Mouse (Mus musculus): ENCODE results near the gene Zbtb21. TPM values are rescaled to one million over a fixed set of nuclear protein-coding genes. Genes with fewer than 3 reads are reported as not detected.

The Zbtb21 gene
- polyA plus RNA-seq, 1 experiment from 2014 or later, result 5.0 TPM

GRCm38 (mm10) chr16:97940471-97940973 is 21.9 kb downstream of the Zbtb21 start:
- H3K4me2 ChIP-seq, result no peak overlapping the region
- H3K27ac ChIP-seq, result no peak overlapping the region
- WGBS (ENCODE audit: insufficient replicate concordance), result 57% methylated on average over 3 of the region's 3 CpGs
- no peaks in the 10 kb centered on the region for H3K27me3 ChIP-seq (replicated peaks)
- H3K9ac ChIP-seq, result no peak overlapping the region
- ATAC-seq, result no peak
- H3K4me3 ChIP-seq, result no peak overlapping the region
- H3K4me1 ChIP-seq, result no peaks in the 10 kb centered on the region
- no peaks in the 10 kb centered on the region for H3K9me3 ChIP-seq (replicated peaks)
- 0 out of 2 replicates have a peak, but pooled peaks cover 4% of the 10 kb centered on the region for H3K36me3 ChIP-seq

GRCm38 (mm10) chr16:97935815-97936214 is 26.6 kb downstream of the Zbtb21 start:
- H3K4me1 ChIP-seq, result no peaks in the 10 kb centered on the region
- H3K27me3 ChIP-seq (replicated peaks), result 0 out of 2 replicates have a peak, but pooled peaks cover 5% of the 10 kb centered on the region
- H3K9me3 ChIP-seq (replicated peaks), result no peaks in the 10 kb centered on the region
- H3K4me3 ChIP-seq, result no peak overlapping the region
- no peak for ATAC-seq
- 65% methylated on average over 3 of the region's 3 CpGs for WGBS (ENCODE audit: insufficient replicate concordance)
- no peak overlapping the region for H3K4me2 ChIP-seq
- no peak overlapping the region for H3K9ac ChIP-seq
- H3K27ac ChIP-seq, result no peak overlapping the region
- H3K36me3 ChIP-seq, result no peaks in the 10 kb centered on the region

DNA sequence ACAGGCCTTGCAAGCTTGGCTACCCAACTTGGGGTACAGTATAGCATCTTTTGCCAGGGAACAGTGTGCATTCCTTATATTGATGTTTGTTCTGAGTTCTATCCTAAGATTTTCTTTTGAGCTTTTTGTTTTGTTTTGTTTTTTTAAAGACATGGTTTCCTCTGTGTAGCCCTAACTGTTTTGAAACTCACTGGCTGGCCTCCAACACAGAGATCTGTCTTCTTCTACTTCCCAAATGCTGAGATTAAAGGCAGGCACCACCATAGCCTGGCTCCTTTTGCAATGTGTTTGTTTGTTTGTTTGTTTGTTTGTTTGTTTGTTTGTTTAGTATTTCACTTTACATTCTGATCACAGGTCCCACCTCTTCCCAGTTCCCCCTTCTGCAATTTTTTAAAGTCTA is 32.2 kb downstream of the Zbtb21 start:
- Histone ChIP-seq H3K36me3 (no peaks in the 10 kb centered on the region), H3K4me2 (no peak overlapping the region), H3K4me1 (peaks cover 12% of the 10 kb centered on the region), H3K9ac (no peak overlapping the region), H3K4me3 (no peak overlapping the region), H3K9me3 (replicated peaks) (no peaks in the 10 kb centered on the region), H3K27ac (no peak overlapping the region), H3K27me3 (replicated peaks) (0 out of 2 replicates have a peak, but pooled peaks cover 5% of the 10 kb centered on the region)
- ATAC-seq, result no peak

DNA sequence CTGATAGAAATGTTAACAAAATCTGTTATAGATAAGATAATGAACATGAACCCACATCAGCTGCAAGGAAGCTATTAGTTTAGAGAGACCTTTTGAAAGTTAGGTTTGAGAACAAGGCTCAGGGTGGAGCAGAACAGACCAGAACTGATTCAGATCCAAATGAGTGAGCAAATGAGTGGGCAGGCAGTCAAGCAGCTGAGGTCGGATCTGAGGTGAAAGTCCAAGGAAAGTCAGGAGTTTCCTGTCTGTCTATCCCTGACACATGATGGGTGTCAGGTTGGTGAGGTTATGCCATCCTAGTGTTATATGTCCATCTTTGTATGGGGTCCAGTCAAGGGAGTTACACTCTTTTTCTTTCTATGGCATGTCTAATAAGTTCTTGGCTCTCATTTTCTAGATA is 32.9 kb downstream of the Zbtb21 start:
- ATAC-seq, result no peak
- Histone ChIP-seq H3K4me3 (no peak overlapping the region), H3K9me3 (replicated peaks) (no peaks in the 10 kb centered on the region), H3K36me3 (no peaks in the 10 kb centered on the region), H3K27ac (no peak overlapping the region), H3K4me2 (no peak overlapping the region), H3K27me3 (replicated peaks) (0 out of 2 replicates have a peak, but pooled peaks cover 12% of the 10 kb centered on the region), H3K9ac (no peak overlapping the region), H3K4me1 (peaks cover 12% of the 10 kb centered on the region)
- 35% methylated on average over 1 of the region's 1 CpGs for WGBS (ENCODE audit: insufficient replicate concordance)

DNA sequence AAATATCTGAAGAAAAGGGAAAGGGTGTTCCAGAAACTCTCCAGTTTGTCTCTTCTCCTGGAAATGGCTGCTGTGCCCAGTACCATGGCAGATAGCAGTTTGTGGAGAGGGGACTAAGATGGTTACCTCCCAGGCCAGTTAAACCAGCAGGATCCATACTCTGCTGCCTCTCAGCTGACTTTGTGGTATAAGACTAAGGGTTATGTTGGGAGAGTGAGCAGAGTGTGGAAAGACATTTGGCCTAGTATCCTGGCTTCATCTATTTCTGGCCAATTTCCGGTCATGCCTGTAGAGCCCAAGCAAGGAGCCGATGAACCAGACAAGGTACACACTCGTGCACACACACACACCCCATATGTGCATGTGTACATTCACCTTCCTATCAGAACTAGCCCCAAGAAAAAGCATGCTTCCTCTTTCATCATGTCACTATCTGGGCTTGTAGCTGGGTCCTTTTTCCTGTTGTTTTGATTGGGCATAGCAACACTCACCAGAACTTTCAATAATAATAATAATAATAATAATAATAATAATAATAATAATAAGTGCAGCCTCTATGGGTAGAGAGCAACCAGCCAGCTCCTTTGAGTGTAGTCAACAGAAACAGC is 35.0 kb downstream of the Zbtb21 start:
- H3K27me3 ChIP-seq (replicated peaks), result 0 out of 2 replicates have a peak, but pooled peaks cover 8% of the 10 kb centered on the region

GRCm38 (mm10) chr16:97926381-97926780 is 36.0 kb downstream of the Zbtb21 start:
- peaks cover 28% of the 10 kb centered on the region for H3K4me1 ChIP-seq
- no peak overlapping the region for H3K4me3 ChIP-seq
- H3K4me2 ChIP-seq, result no peak overlapping the region
- H3K9ac ChIP-seq, result no peak overlapping the region
- H3K9me3 ChIP-seq (replicated peaks), result no peaks in the 10 kb centered on the region
- WGBS (ENCODE audit: insufficient replicate concordance), result 49% methylated on average over 9 of the region's 9 CpGs
- 0 out of 2 replicates have a peak, but pooled peaks cover 8% of the 10 kb centered on the region for H3K27me3 ChIP-seq (replicated peaks)
- ATAC-seq, result no peak
- H3K27ac ChIP-seq, result no peak overlapping the region
- H3K36me3 ChIP-seq, result no peaks in the 10 kb centered on the region

More for the DNA sequence above, 35.0 kb downstream of the Zbtb21 start:
- no peak overlapping the region for H3K27ac ChIP-seq
- WGBS (ENCODE audit: insufficient replicate concordance), result 50% methylated on average over 3 of the region's 3 CpGs
- no peaks in the 10 kb centered on the region for H3K9me3 ChIP-seq (replicated peaks)
- no peak for ATAC-seq
- no peak overlapping the region for H3K9ac ChIP-seq
- no peaks in the 10 kb centered on the region for H3K36me3 ChIP-seq
- H3K4me3 ChIP-seq, result no peak overlapping the region
- H3K4me1 ChIP-seq, result peaks cover 19% of the 10 kb centered on the region
- no peak overlapping the region for H3K4me2 ChIP-seq

GRCm38 (mm10) chr16:97925760-97926159 is 36.7 kb downstream of the Zbtb21 start:
- no peak overlapping the region for H3K9ac ChIP-seq
- H3K4me2 ChIP-seq, result no peak overlapping the region

DNA sequence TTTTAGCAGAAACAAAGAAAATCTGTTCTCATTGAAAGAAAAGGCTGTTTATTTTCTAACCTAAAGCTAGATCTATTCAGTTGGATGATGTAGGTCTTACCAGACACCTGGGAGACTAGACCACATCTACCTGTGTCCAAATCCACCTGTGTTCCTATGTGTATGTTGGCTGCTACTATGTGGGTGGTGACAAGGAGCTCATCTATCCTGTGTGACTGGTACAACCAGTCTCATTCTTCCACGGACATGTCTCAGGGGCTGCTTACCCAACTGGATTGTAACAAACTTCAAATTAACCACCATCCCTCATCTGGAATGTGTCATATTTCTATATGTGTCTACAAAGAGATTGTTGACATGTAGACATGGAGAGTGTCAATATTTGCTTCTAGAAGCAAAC is 38.7 kb downstream of the Zbtb21 start:
- peaks cover 46% of the 10 kb centered on the region for H3K4me1 ChIP-seq
- no peak overlapping the region for H3K9ac ChIP-seq
- H3K27me3 ChIP-seq (replicated peaks), result 0 out of 2 replicates have a peak, but pooled peaks cover 8% of the 10 kb centered on the region
- no peak overlapping the region for H3K27ac ChIP-seq
- no peaks in the 10 kb centered on the region for H3K9me3 ChIP-seq (replicated peaks)
- ATAC-seq, result no peak
- no peak overlapping the region for H3K4me2 ChIP-seq
- WGBS (ENCODE audit: insufficient replicate concordance), result 63% methylated on average over 1 of the region's 1 CpGs
- no peak overlapping the region for H3K4me3 ChIP-seq
- H3K36me3 ChIP-seq, result no peaks in the 10 kb centered on the region

More at GRCm38 (mm10) chr16:97925760-97926159, 36.7 kb downstream of the Zbtb21 start:
- Histone ChIP-seq H3K36me3 (no peaks in the 10 kb centered on the region), H3K9me3 (replicated peaks) (no peaks in the 10 kb centered on the region), H3K27me3 (replicated peaks) (0 out of 2 replicates have a peak, but pooled peaks cover 8% of the 10 kb centered on the region), H3K27ac (no peak overlapping the region), H3K4me3 (no peak overlapping the region), H3K4me1 (peaks cover 34% of the 10 kb centered on the region)
- ATAC-seq, result no peak
- 50% methylated on average over 2 of the region's 2 CpGs for WGBS (ENCODE audit: insufficient replicate concordance)

GRCm38 (mm10) chr16:97922779-97923126 is 39.7 kb downstream of the Zbtb21 start:
- no peak overlapping the region for H3K27ac ChIP-seq
- H3K27me3 ChIP-seq (replicated peaks), result 0 out of 2 replicates have a peak, but pooled peaks cover 8% of the 10 kb centered on the region
- H3K4me3 ChIP-seq, result peak overlapping the region; percentile 78
- H3K36me3 ChIP-seq, result no peaks in the 10 kb centered on the region
- H3K4me1 ChIP-seq, result peaks cover 46% of the 10 kb centered on the region
- H3K9ac ChIP-seq, result peak overlapping the region; percentile 82
- no peaks in the 10 kb centered on the region for H3K9me3 ChIP-seq (replicated peaks)
- ATAC-seq, result peak; percentile 35
- peak overlapping the region; percentile 97 for H3K4me2 ChIP-seq
- WGBS (ENCODE audit: insufficient replicate concordance), result 2% methylated on average over 9 of the region's 9 CpGs

DNA sequence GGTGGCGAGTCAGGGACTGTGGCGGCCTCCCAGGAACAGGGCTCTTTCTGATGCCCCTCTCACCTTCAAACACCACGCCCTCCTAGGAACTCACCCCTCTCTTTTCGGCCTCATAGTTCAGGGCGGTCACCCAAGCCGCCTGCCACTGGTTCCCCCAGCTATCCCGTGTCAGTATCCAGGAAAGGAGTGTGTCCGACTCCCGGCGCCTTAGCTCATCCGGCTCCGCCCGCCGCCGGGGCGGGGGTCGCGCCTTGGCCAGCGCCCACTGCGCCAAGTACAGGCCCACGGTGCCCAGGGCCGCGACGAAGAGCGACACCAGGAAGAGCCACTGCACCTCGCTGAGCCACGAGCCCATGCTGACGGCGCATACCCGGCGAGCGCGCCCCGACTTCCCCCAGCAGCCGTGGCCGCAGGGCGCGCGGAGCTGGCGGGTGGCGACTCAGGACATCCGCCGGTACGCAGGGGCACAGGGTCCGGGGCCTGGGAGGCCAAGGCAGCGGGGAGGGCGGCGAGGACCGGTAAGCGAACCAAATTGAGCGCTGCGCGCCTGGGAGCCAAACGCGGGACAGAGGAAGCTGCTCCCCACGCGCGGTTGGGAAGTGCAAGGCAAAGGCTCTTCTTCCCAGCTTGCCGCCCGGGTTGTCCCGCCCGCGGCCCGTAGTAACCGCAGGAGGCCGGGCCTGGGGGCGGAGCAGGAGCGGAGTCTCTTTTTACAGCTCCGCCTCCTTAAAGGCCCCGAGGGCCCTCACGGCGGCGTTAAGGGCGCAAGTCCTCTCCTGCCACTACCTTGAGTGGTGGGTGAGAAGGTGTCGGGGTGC is 40.3 kb downstream of the Zbtb21 start:
- Histone ChIP-seq H3K4me3 (peak overlapping the region; percentile 78), H3K27ac (peak overlapping the region; percentile 68), H3K4me2 (peak overlapping the region; percentile 97), H3K27me3 (replicated peaks) (0 out of 2 replicates have a peak, but pooled peaks cover 8% of the 10 kb centered on the region), H3K9me3 (replicated peaks) (no peaks in the 10 kb centered on the region), H3K36me3 (no peaks in the 10 kb centered on the region), H3K9ac (peak overlapping the region; percentile 82), H3K4me1 (peaks cover 46% of the 10 kb centered on the region)
- under 1% methylated on average over 74 of the region's 75 CpGs for WGBS (ENCODE audit: insufficient replicate concordance)
- ATAC-seq, result peak; percentile 91

GRCm38 (mm10) chr16:97920621-97921020 is 41.8 kb downstream of the Zbtb21 start:
- 0 out of 2 replicates have a peak, but pooled peaks cover 8% of the 10 kb centered on the region for H3K27me3 ChIP-seq (replicated peaks)
- H3K9me3 ChIP-seq (replicated peaks), result no peaks in the 10 kb centered on the region
- H3K27ac ChIP-seq, result no peak overlapping the region
- H3K9ac ChIP-seq, result no peak overlapping the region
- no peak overlapping the region for H3K4me3 ChIP-seq
- H3K4me1 ChIP-seq, result peaks cover 41% of the 10 kb centered on the region
- 0 out of 2 replicates have a peak overlapping the region, but pooled peaks have one; percentile 97 for H3K4me2 ChIP-seq
- ATAC-seq, result no peak
- H3K36me3 ChIP-seq, result no peaks in the 10 kb centered on the region
- WGBS (ENCODE audit: insufficient replicate concordance), result 88% methylated on average over 1 of the region's 1 CpGs

- no peaks in the 10 kb centered on the region for H3K9me3 ChIP-seq (replicated peaks)
- no peak overlapping the region for H3K4me2 ChIP-seq
- peaks cover 39% of the 10 kb centered on the region for H3K4me1 ChIP-seq
- H3K4me3 ChIP-seq, result no peak overlapping the region
- 0 out of 2 replicates have a peak, but pooled peaks cover 4% of the 10 kb centered on the region for H3K27me3 ChIP-seq (replicated peaks)
- H3K9ac ChIP-seq, result no peak overlapping the region
- no peak for ATAC-seq
- H3K27ac ChIP-seq, result no peak overlapping the region
- 23% methylated on average over 2 of the region's 2 CpGs for WGBS (ENCODE audit: insufficient replicate concordance)
- no peaks in the 10 kb centered on the region for H3K36me3 ChIP-seq
These were observed 42.6 kb downstream of the Zbtb21 start for GRCm38 (mm10) chr16:97919793-97920192.
